Mouse (Mus musculus) telencephalon, adult 2 months (tissue): ENCODE results near the gene Ncam2.

ENCODE experiments used
- DNase-seq: peaks from one replicate; pipeline ENCODE4 v3.0.0-alpha.2; 2011; ENCODE audit warnings: low read depth, low spot score

Ncam2 gene

GRCm38 (mm10) chr16:81200201-81201071 is at the start of gene Ncam2:
TSS of gene Ncam2 (plus strand) at chr16:81200697.
- DNase-seq, result no peak

GRCm38 (mm10) chr16:81170828-81171227 is 29.7 kb upstream of the Ncam2 start:
- no peak for DNase-seq

GRCm38 (mm10) chr16:81175302-81175943 is 25.1 kb upstream of the Ncam2 start:
- DNase-seq, result peak; percentile 74

DNA sequence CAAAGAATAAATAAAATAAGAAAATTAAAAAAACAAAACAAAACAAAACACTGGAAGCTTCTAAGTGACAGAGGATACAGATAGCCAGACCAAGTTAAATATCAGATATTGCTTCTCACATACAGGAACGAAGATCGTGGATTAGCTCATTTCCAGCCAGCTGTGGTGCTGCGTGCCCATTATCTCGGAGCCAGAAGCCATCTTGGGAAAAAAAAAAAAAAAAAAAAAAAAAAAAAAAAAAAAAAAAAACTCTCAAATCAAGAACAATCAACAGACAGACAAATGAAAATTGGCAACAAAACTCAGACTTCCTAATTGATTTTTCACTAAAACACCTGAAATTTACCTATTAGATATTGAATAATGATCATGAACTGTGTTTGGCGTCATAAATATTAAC is 20.7 kb upstream of the Ncam2 start:
- DNase-seq, result no peak

DNA sequence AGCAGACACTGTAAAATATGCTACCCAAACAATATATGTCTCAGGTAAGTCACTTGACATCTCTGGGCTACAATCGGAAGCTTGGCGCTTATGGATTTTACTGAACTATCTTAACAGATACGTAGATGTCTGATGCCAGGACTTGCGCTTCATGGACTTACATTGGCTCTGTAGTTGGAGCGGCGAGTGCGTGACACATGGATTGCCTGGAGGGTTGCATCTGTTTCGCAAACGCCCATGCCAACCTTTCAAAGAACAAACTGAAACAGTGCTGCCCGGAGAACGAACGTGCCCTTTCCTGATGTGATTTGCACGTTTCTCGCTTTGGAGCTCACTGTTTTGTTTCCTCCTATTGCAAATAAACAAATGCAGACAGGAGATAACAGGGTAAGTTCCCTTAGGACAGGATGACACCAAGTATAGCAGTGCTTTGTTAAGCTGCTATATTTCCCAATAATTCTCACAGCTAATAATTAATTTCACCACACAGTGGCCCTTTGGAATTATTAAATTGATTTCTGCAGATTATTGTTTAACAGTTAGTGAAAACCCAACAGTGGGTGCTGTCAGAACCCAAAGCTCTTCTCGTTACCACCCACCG is 12.8 kb upstream of the Ncam2 start:
- DNase-seq, result no peak

DNA sequence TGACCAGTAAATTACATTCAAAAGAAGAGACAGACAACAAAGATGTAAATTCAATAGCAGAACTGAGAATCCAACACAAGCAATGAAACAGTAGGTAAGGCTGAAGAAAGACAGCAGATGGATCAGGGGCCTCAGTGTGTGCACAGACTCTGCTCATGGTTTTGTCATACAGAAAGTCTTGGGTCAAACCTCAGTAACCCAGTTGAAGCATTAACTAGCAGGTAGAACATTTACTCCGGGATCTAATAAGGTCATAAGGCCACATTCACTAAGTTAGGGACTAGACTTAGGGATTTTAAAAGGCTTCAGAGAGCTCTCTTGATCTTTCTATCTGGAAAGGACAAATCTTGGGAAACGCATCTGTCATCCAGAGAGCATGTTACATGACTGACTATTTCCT is 8.9 kb upstream of the Ncam2 start:
- DNase-seq, result no peak

- no peak for DNase-seq
Observed at GRCm38 (mm10) chr16:81192607-81193006, 7.9 kb upstream of the Ncam2 start.

DNA sequence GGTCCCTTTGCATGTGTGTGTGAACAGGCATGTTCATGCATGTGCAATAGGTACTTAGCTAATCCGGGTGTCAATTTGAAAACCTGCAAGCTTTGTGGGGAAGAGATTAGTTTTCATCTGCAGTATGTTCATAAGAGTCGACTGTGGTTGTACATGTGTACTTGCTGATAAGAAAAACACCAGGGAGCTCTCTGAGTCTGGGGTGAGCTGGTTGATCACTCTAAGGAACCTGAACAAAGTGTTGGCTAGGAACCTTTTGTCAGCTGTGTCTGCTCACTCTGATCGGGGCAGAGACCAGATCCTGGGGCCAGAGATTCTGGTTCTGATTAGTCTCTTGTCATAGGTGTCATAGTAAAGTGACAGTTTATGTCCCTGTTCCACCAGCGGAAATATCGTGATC is 1.0 kb upstream of the Ncam2 start:
- DNase-seq, result no peak

- no peak for DNase-seq
Observed at GRCm38 (mm10) chr16:81201471-81201870, 974 bp downstream of the Ncam2 start.

DNA sequence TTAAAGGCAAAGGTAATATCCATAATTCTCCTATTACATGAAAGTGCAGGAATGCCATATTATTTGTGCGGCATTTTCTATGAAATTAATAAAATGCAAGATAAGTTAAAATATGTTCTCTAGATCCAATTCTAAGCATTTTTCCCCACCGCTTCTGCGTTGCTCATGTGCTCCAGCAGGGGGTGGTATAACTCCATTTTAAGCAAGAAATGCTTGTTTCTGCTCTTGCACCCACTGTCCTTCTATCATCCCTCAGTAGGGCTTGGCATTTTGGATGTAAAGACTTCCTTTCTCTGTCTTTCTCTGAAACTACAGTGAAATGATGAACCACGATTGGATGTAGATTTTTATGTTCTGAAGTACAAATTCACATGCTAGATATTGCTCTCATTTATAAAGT is 1.5 kb downstream of the Ncam2 start:
- peak; percentile 85 for DNase-seq

DNA sequence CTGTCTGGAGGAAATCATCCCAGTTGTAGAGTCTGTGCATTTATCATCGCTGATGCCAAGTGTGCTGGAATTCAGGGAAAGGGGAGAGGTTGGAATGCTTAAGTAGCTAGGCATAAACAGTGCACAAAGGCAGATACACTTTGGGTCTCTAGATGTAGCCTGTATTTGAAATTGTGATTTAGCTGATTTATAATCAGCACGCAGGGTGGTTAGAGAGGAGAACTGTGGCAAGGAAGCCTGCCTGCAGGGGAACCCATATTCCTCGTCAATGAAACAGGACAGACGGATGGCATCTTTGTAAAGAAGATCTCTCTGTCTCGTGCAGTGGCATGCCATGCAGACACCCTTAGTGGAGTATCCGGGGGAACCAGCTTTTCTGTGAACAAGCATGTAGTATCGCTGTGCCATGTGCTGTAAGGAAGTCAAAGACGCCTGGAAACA is 2.2 kb downstream of the Ncam2 start:
- no peak for DNase-seq

GRCm38 (mm10) chr16:81204405-81205034 is 4.0 kb downstream of the Ncam2 start:
- no peak for DNase-seq

- DNase-seq, result no peak
Observed at GRCm38 (mm10) chr16:81221176-81221575, 20.7 kb downstream of the Ncam2 start.

GRCm38 (mm10) chr16:81223841-81224240 is 23.3 kb downstream of the Ncam2 start:
- no peak for DNase-seq

DNA sequence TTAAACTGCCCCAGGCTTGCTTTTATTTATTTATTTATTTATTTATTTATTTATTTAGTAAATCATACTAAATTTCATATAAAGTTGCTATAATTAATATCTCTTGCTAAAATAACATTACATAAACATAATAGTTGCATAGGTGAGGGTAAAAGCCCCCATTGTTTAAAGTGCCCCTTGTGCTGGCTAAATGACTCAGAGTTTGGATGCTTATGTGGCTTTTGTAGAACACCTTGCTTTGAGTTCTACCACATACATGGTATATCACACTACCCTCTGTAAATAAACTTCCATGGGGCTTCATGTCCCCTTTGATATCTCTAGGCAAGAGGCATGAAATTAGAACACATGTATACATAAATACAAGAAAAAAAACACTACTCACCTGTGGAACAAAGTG is 23.8 kb downstream of the Ncam2 start:
- DNase-seq, result no peak

GRCm38 (mm10) chr16:81254875-81255274 is 54.4 kb downstream of the Ncam2 start:
- DNase-seq, result no peak

DNA sequence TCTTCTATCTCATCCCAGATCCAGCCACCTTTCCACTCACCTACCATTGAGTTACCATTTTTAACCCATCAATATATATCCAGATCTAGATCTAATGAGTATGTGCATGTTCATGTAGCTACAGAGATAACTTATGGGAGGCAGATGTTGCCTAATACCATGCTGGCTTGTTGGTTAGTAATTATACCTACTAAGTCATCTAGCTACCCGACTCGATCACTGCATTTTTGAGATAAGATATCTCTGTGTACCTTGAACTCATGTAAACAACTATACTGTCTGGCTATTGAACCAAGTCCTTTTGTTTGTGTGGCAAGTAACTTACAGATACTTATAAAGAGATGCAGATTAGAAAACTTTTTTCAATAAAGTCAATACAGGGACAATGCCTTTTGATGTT is 59.9 kb downstream of the Ncam2 start:
- DNase-seq, result no peak

DNA sequence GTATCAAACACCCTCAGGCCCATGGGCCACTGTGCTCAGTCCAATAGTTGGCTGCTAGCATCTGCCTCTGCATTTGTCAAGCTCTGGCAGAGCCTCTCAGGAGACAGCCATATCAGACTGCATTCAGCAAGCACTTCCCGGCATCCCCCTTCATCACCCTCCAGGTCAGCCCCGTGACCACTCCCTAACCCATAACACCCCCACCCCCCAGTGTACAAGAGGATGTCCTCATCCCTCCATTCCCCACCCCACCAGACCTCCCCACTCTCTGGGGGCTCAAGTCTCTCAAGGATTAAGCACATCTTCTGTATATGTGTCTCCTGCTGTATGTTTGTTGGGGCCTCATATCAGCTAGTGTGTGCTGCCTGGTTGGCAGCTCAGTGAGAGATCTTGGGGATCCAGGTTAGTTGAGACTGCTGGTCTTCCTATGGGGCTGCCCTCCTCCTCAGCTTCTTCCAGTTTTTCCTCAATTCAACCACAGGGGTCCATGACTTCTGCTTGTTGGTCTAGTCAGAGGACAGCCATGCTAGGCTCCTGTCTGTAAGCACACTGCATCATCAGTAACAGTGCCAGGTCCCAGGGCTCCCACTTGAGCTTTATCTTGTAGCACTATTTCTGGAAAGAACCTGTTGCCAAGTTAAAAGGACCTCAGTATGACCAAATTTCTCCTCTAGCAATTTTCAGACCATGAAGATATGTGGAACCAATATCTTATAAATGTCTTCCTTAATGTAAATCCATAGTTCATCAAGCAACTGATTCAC is 73.3 kb downstream of the Ncam2 start:
- no peak for DNase-seq

- peak; percentile 40 for DNase-seq
Observed at GRCm38 (mm10) chr16:81284241-81284640, 83.7 kb downstream of the Ncam2 start.

GRCm38 (mm10) chr16:81284859-81285837 is 84.7 kb downstream of the Ncam2 start:
- DNase-seq, result peak; percentile 22
